Comparison of ENCODE assay signal across 8 mouse cellular contexts in genomic region chr9:31159910-31160309, GRCm38 (mm10). TPM values are rescaled to one million over a fixed set of nuclear protein-coding genes. Genes with fewer than 3 reads are reported as not detected.
DNase-seq lines count a peak whose midpoint lies in the region; ATAC-seq lines count a peak whose summit lies in the region.

No protein-coding gene starts in this region.

- ATAC-seq in hindbrain, embryonic 13.5 days (ENCODE audit: low FRiP score): no peak
- ATAC-seq in midbrain, embryonic 16.5 days: no peak

- no peaks in the 10 kb centered on the region for H3K27me3 ChIP-seq in hindbrain, embryonic 13.5 days
- no peaks in the 10 kb centered on the region for H3K27me3 ChIP-seq in midbrain, embryonic 16.5 days (ENCODE audit: control insufficient read depth, insufficient read depth, low read depth, low read length)

- no peak overlapping the region for H3K4me3 ChIP-seq in hindbrain, embryonic 13.5 days
- no peak overlapping the region for H3K4me3 ChIP-seq in midbrain, embryonic 16.5 days (ENCODE audit: low read depth, low read length)

- 0 out of 2 replicates have a peak overlapping the region, but pooled peaks have one; percentile 23 for H3K27ac ChIP-seq in hindbrain, embryonic 13.5 days
- H3K27ac ChIP-seq in midbrain, embryonic 16.5 days (ENCODE audit: low read length): no peak overlapping the region

- no peaks in the 10 kb centered on the region for H3K4me1 ChIP-seq in hindbrain, embryonic 13.5 days (replicated peaks)
- H3K4me1 ChIP-seq in midbrain, embryonic 16.5 days (ENCODE audit: control insufficient read depth, insufficient read depth, low read length): no peaks in the 10 kb centered on the region

- DNase-seq in left cerebral cortex, postnatal 4 days: peak; percentile 24
- no peak for DNase-seq in left cerebral cortex, postnatal 36 days (ENCODE audit: low spot score in 2 of 2)
- DNase-seq in WW6 (ENCODE audit: low read depth, low spot score): peak; percentile 26
- DNase-seq in retina, postnatal 7 days (ENCODE audit: low read depth, low spot score): peak; percentile 11
- DNase-seq in urinary bladder, adult 18-20 months (ENCODE audit: low spot score in 2 of 2): no peak
- DNase-seq in gastrocnemius, adult 8-10 months (ENCODE audit: low spot score in 2 of 2): no peak

- no peak overlapping the region for H3K4me2 ChIP-seq in hindbrain, embryonic 13.5 days
- H3K4me2 ChIP-seq in midbrain, embryonic 16.5 days (ENCODE audit: low read length): no peak overlapping the region

- intact Hi-C loops in left cerebral cortex, postnatal 4 days (cut with DNase I): no loop called here
- intact Hi-C loops in left cerebral cortex, postnatal 36 days (cut with DNase I): no loop called here

- H3K9ac ChIP-seq in hindbrain, embryonic 13.5 days: no peak overlapping the region
- H3K9ac ChIP-seq in midbrain, embryonic 16.5 days (ENCODE audit: low read depth, low read length): no peak overlapping the region

- WGBS in hindbrain, embryonic 13.5 days: 87% methylated on average over 4 of the region's 4 CpGs
- WGBS in midbrain, embryonic 16.5 days: 83% methylated on average over 4 of the region's 4 CpGs

- H3K9me3 ChIP-seq in hindbrain, embryonic 13.5 days: no peaks in the 10 kb centered on the region
- H3K9me3 ChIP-seq in midbrain, embryonic 16.5 days (replicated peaks; ENCODE audit: control insufficient read depth, low read length, poor library complexity, severe bottlenecking): no peaks in the 10 kb centered on the region

- peaks cover 92% of the 10 kb centered on the region for H3K36me3 ChIP-seq in hindbrain, embryonic 13.5 days
- peaks cover 41% of the 10 kb centered on the region for H3K36me3 ChIP-seq in midbrain, embryonic 16.5 days (ENCODE audit: control insufficient read depth, insufficient read depth, low read length)

RNA-seq across cellular contexts. Expression of gene St14, which starts 28.3 kb away (rescaled TPM):
- under 1 TPM; 0.34 to 0.40 TPM for total RNA-seq in left cerebral cortex, postnatal 4 days (2021)
- total RNA-seq in left cerebral cortex, postnatal 36 days (2021): under 1 TPM; 0.49 to 0.93 TPM
- 0.42 and 0.71 TPM in 2 replicates for polyA plus RNA-seq in hindbrain, embryonic 13.5 days (2015; fragmentation: Nextera tagmentation; extraction: Ambion mirVana)
- 0.96 and 1.3 TPM in 2 replicates for polyA plus RNA-seq in midbrain, embryonic 16.5 days (2015; fragmentation: Nextera tagmentation; extraction: Ambion mirVana)
- total RNA-seq in gastrocnemius, adult 8-10 months (2022): not detected

RNA-seq across cellular contexts. Expression of gene Aplp2, which starts 51.7 kb away (rescaled TPM):
- total RNA-seq in left cerebral cortex, postnatal 4 days (2021): 100 to 1,000 TPM; 305 to 324 TPM
- 100 to 1,000 TPM; 563 to 569 TPM for total RNA-seq in left cerebral cortex, postnatal 36 days (2021)
- polyA plus RNA-seq in hindbrain, embryonic 13.5 days (2015; fragmentation: Nextera tagmentation; extraction: Ambion mirVana): 307 and 315 TPM in 2 replicates
- 361 and 403 TPM in 2 replicates for polyA plus RNA-seq in midbrain, embryonic 16.5 days (2015; fragmentation: Nextera tagmentation; extraction: Ambion mirVana)
- total RNA-seq in gastrocnemius, adult 8-10 months (2022): 100 to 1,000 TPM in 3 of 4 experiments, 10 to 100 TPM in 1; 91.3 to 137 (median 108) TPM

Comparison
In these comparisons a context has a peak if more than half of its experiments do, and no peak if none do; other contexts are left out.
1. DNase-seq: peak in left cerebral cortex, postnatal 4 days (single experiment), WW6 (single experiment) and retina, postnatal 7 days (single experiment); none in left cerebral cortex, postnatal 36 days (0 of 2), urinary bladder, adult 18-20 months (0 of 2) and gastrocnemius, adult 8-10 months (0 of 2).